Mouse (Mus musculus) erythroblast, embryonic 14.5 days (primary cell): ENCODE measurements around the gene B230217C12Rik.

Source experiments
- GATA1 ChIP-seq: IDR thresholded peaks from 2 replicates; pipeline ENCODE4 v1.6.1; 2012; ENCODE audit warnings: low read length, inconsistent platforms, mixed read lengths
- TAL1 ChIP-seq: IDR thresholded peaks from 3 replicates; pipeline ENCODE4 v1.6.1; 2012; ENCODE audit warnings: low read length, inconsistent platforms, mixed read lengths

- no peak for TF ChIP-seq GATA1
- TF ChIP-seq TAL1, result no peak
These were observed 11.0 kb downstream of the B230217C12Rik start for GRCm38 (mm10) chr11:97851601-97852000.
